Mouse (Mus musculus) skeletal muscle tissue, adult 2 months (tissue): Measurements from ENCODE around the gene Faf1.

Experiments
- DNase-seq: peaks from one replicate; pipeline ENCODE4 v3.0.0-alpha.2; 2012; ENCODE audit warnings: low read depth, low spot score

Gene Faf1

GRCm38 (mm10) chr4:109904487-109904886 lies 228.1 kb downstream of the Faf1 start:
- no peak for DNase-seq

DNA sequence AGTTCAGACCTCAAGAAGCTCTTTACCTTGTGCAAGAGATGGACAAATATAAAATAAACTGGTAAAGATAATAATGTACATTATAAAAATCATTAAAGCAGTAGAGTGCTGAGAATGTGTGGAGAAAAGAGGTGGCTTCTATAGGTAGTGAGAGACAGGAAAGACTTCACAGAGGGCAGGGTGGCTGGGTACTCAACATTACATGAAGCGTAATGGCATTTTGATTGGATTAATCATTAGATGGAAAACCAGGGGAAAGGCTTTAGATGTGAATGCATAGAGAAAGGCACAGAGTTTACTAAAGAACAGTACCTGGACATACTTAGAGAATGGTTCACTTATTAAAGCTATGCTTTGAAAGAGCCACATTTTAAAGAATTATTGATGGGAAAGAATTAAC lies 252.7 kb downstream of the Faf1 start:
- no peak for DNase-seq

DNA sequence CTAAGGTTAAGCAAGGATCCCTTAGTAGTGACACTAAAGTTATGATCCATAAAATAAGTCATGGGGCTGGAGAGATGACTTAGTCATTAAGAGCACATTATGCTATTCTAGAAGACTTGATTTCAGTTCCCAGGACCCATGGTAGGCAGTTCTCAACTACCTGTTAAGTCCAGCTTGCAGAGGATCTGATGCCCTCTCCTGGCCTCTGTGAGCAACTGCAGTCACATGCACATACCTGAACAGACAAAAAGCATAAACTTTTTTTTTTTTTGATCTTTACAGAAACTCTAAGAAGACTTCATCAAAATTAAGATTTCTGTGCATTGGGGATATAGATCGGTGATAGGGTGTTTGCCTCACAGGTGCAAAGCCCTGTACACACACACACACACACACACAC lies 254.1 kb downstream of the Faf1 start:
- no peak for DNase-seq

- no peak for DNase-seq
Observed at GRCm38 (mm10) chr4:109930935-109931334, 254.5 kb downstream of the Faf1 start.

- no peak for DNase-seq
Observed at GRCm38 (mm10) chr4:109936557-109936956, 260.2 kb downstream of the Faf1 start.

- no peak for DNase-seq
Observed at GRCm38 (mm10) chr4:109939291-109939690, 262.9 kb downstream of the Faf1 start.

DNA sequence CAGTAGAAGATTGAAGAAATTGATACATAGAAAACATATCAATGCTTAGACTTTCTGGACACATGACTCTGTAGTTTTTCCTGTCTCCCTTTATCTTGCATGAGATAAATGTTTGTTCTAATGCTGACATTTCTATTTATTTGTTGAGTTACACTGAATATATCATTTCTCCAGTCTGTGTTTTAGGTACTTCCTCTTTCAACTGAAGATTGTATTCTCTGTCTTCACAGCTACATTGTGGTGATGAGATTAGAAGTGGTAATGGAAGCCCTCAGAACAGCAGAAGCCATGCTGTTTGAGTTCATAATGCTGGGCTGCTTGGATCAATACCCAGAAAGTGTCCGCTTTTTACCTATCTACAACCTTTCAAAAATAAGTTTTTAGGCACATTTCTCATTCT lies 269.2 kb downstream of the Faf1 start:
- DNase-seq, result no peak

DNA sequence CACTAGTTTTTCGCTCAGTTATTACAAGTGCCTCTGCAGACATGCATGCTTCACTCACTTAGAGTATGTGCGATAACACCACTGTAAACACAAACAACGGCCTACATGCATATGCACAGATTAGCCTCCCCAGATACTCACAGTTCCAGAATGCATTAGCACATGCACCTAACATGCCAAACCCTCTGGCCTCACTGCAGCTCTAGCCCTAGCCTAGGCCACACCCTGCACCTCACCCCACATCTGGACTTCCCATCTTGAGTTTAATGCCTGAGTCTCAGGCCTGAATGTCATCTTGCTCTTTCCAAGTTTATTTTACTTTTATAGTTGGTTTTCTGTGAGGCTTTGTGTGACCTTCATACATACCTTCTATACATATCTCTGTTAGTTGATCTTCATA lies 272.9 kb downstream of the Faf1 start:
- DNase-seq, result no peak

- no peak for DNase-seq
Observed at GRCm38 (mm10) chr4:109953509-109953908, 277.1 kb downstream of the Faf1 start.

DNA sequence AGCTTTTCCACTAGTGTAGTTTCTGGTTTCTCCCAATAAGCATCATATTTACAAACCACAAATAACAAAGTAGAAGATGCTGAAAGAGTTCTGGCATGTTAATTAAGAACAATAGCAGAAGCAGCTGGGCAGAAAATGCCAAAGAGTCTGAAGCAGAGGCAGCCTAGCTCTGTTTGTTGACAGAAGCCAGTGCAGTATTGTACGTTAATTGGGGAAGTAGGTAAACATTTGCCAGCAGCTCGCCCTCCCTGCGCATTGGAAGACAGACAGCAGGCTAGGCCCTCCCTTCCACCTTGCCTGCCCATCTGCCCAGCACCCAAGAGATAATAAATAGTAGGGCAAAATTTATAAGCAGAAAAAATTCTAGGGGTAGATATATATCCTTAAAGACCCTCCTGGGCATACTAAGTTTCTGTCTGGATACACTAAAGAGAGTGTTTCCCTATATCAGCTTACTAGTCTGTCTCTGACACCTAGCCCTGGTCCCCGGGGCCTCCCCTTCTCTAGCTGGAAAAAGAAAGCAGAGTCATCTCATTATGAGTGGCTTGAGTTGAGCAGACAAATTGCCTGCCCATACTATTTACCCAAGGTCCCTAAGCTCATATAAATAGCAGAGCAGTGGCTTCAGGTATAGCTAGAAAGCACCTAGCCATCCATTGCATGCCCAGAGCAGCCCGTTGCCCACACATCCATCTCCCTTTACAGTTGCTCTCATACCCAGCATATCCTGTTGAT lies 284.0 kb downstream of the Faf1 start:
- no peak for DNase-seq

GRCm38 (mm10) chr4:109963570-109964279 lies 287.3 kb downstream of the Faf1 start:
- DNase-seq, result no peak

GRCm38 (mm10) chr4:109969561-109969960 lies 293.2 kb downstream of the Faf1 start:
- DNase-seq, result no peak

- DNase-seq, result no peak
Observed at GRCm38 (mm10) chr4:109973991-109974654, 297.7 kb downstream of the Faf1 start.

DNA sequence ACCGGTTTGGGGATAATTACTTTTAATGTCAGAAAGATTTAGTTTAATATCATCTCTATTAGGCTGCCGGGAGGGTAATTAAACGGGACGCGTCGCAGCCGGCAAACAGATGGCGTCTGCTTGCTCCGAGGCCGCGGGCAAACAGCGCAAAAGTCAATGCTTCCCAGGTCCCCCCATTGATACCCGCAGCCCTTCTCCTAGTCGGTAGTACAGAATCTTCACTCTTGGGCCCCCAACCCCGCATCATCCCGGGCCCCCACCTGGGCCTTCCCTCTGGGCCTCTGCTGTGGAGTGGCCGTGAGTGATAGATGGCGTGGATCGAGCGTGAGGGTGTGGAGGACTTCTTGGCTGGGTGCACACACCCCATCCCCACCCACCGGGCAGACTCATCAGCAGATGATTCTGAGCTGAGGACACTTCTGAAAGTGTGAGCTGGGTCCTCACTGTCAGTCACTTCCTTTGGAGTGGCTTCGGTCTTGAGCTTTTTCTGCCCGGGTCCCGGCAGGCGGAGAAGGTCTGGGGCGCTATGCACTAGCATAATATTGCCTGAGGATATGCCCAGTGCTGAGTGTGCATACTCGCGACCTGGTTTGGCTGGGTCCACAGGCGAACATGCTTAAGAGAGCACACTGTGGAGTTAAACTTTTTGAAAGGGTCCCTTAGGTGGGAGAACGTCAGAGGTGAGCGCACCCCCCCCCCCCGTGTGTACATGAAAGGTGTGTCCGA lies 298.4 kb downstream of the Faf1 start:
- no peak for DNase-seq

GRCm38 (mm10) chr4:109975381-109976240 lies 299.2 kb downstream of the Faf1 start:
- no peak for DNase-seq

GRCm38 (mm10) chr4:109976273-109977147 lies 300.1 kb downstream of the Faf1 start:
- DNase-seq, result no peak

GRCm38 (mm10) chr4:109977148-109978067 lies 301.0 kb downstream of the Faf1 start, which contains the start of gene Dmrta2:
TSS of gene Dmrta2 (plus strand) at chr4:109978053.
- no peak for DNase-seq

GRCm38 (mm10) chr4:109978068-109978857 lies 301.9 kb downstream of the Faf1 start:
- no peak for DNase-seq
